Comparison of ENCODE assay signal across 23 mouse cellular contexts in the genomic region with DNA sequence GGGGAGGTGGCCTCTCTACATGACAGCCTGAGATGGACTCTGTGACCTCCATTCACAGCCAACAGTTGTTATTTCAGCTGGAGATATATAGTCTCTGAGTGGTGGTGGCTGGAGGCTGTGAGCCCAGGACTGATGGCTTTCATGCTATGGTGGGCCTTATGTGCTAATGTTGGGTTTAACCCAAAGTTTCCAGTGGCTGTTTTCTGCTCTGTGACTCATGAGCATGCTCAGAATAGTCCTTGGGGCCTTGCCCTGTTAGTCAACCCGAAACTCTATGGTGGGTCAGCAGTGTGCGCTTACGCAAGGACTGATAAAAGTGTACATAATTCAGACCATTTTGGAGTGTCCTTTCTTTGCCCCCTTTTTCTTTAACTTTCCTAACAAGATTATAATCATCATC. TPM values are rescaled to one million over a fixed set of nuclear protein-coding genes. Genes with fewer than 3 reads are reported as not detected.
DNase-seq lines count a peak whose midpoint lies in the region; ATAC-seq and TF ChIP-seq lines count a peak whose summit lies in the region.
"Had no signal": no experiment of that assay in that cellular context is flagged by ENCODE, and none has a peak within 500 bp of the region (broad histone marks: within the 10 kb centered on the region; RNA-seq: fewer than 3 reads in every experiment).

No protein-coding gene starts in this region.

- peak; percentile 40 for DNase-seq in adrenal gland, postnatal 14 days
- no peak for DNase-seq in adrenal gland, adult 8-10 months
- peak; percentile 46 for DNase-seq in limb, embryonic 14.5 days (ENCODE audit: low spot score)
- no peak for DNase-seq in limb, embryonic 10.5 days (ENCODE audit: low spot score)
- peak; percentile 84 for DNase-seq in NIH3T3 (ENCODE audit: low read depth)
- DNase-seq in right cerebral cortex, adult 18-20 months = no peak
- no peak for DNase-seq in Muller cell, postnatal 12 days (ENCODE audit: inconsistent ontology term)
- DNase-seq: cerebellum, postnatal 10 days; heart, adult 11 months; heart, postnatal 14 days; kidney, adult 9 months; right cerebral cortex, postnatal 14 days; thymus, adult 18-20 months had no signal

- no peak overlapping the region for H3K4me3 ChIP-seq in limb, embryonic 14.5 days (replicated peaks; ENCODE audit: low read length)
- no peak overlapping the region for H3K4me3 ChIP-seq in limb, embryonic 10.5 days
- H3K4me3 ChIP-seq: embryonic facial prominence, embryonic 10.5 days; forebrain, embryonic 12.5 days; heart, embryonic 12.5 days; hindbrain, embryonic 13.5 days; intestine, embryonic 15.5 days; megakaryocyte, embryonic 14.5 days; midbrain, embryonic 15.5 days; neural tube, embryonic 15.5 days had no signal

- no peak overlapping the region for H3K4me2 ChIP-seq in limb, embryonic 14.5 days (replicated peaks; ENCODE audit: low read depth, low read length, severe bottlenecking)
- H3K4me2 ChIP-seq: forebrain, embryonic 12.5 days; heart, embryonic 12.5 days; hindbrain, embryonic 13.5 days; intestine, embryonic 15.5 days; midbrain, embryonic 15.5 days; neural tube, embryonic 15.5 days had no signal

- peaks cover 64% of the 10 kb centered on the region for H3K4me1 ChIP-seq in limb, embryonic 14.5 days (ENCODE audit: control insufficient read depth, insufficient read depth, low read length)
- peaks cover 57% of the 10 kb centered on the region for H3K4me1 ChIP-seq in limb, embryonic 10.5 days

- WGBS in limb, embryonic 14.5 days = 85% methylated on average over 3 of the region's 3 CpGs
- WGBS in limb, embryonic 10.5 days = 98% methylated on average over 3 of the region's 3 CpGs

- H3K27me3 ChIP-seq in limb, embryonic 14.5 days (ENCODE audit: control insufficient read depth, insufficient read depth, low read length) = no peaks in the 10 kb centered on the region
- H3K27me3 ChIP-seq in limb, embryonic 10.5 days (ENCODE audit: low read depth, poor library complexity, severe bottlenecking) = no peaks in the 10 kb centered on the region
- H3K27me3 ChIP-seq: forebrain, embryonic 12.5 days; heart, embryonic 12.5 days; hindbrain, embryonic 13.5 days; intestine, embryonic 15.5 days; midbrain, embryonic 15.5 days; neural tube, embryonic 15.5 days had no signal

- TF ChIP-seq POLR2A in limb, embryonic 14.5 days (IDR thresholded peaks at IDR 0.05; ENCODE audit: borderline replicate concordance, extremely low read depth, insufficient read depth, insufficient read length) = no peak

- no peaks in the 10 kb centered on the region for H3K36me3 ChIP-seq in limb, embryonic 14.5 days (ENCODE audit: control insufficient read depth, insufficient read depth, low read length)
- no peaks in the 10 kb centered on the region for H3K36me3 ChIP-seq in limb, embryonic 10.5 days
- H3K36me3 ChIP-seq: embryonic facial prominence, embryonic 10.5 days; forebrain, embryonic 12.5 days; heart, embryonic 12.5 days; hindbrain, embryonic 13.5 days; intestine, embryonic 15.5 days; midbrain, embryonic 15.5 days; neural tube, embryonic 15.5 days had no signal

- ATAC-seq in limb, embryonic 14.5 days (ENCODE audit: low FRiP score, low read depth) = no peak
- ATAC-seq in megakaryocyte, adult 5-6 weeks (ENCODE audit: poor library complexity, severe bottlenecking) = peak; percentile 59
- ATAC-seq: intestine, embryonic 15.5 days; lung, postnatal 0 days; midbrain, embryonic 15.5 days had no signal

- no peaks in the 10 kb centered on the region for H3K9me3 ChIP-seq in limb, embryonic 14.5 days (ENCODE audit: control insufficient read depth, low read length)
- H3K9me3 ChIP-seq in limb, embryonic 10.5 days (replicated peaks) = no peaks in the 10 kb centered on the region
- H3K9me3 ChIP-seq: embryonic facial prominence, embryonic 10.5 days; forebrain, embryonic 12.5 days; heart, embryonic 12.5 days; hindbrain, embryonic 13.5 days; intestine, embryonic 15.5 days; megakaryocyte, embryonic 14.5 days; midbrain, embryonic 15.5 days; neural tube, embryonic 15.5 days had no signal

- no peak overlapping the region for H3K9ac ChIP-seq in limb, embryonic 14.5 days (ENCODE audit: low read depth, low read length, severe bottlenecking)
- H3K9ac ChIP-seq: forebrain, embryonic 12.5 days; heart, embryonic 12.5 days; hindbrain, embryonic 13.5 days; intestine, embryonic 15.5 days; midbrain, embryonic 15.5 days; neural tube, embryonic 15.5 days had no signal

- no peak overlapping the region for H3K27ac ChIP-seq in limb, embryonic 14.5 days (replicated peaks; ENCODE audit: low read depth, low read length)
- H3K27ac ChIP-seq in limb, embryonic 10.5 days = no peak overlapping the region
- H3K27ac ChIP-seq: embryonic facial prominence, embryonic 10.5 days; forebrain, embryonic 12.5 days; hindbrain, embryonic 13.5 days; intestine, embryonic 15.5 days; midbrain, embryonic 15.5 days; neural tube, embryonic 15.5 days had no signal

RNA-seq across cellular contexts. Expression of a gene that starts 40.1 kb away (rescaled TPM):
- total RNA-seq in adrenal gland, postnatal 14 days (2021) = 43.3 and 45.7 TPM in 2 replicates
- 10 to 100 TPM; 54.5 to 77.3 (median 65.8) TPM for total RNA-seq in adrenal gland, adult 8-10 months (2022)
- polyA plus RNA-seq in limb, embryonic 14.5 days (2012; rRNA removed) = 58.7 and 65.2 TPM in 2 replicates
- polyA plus RNA-seq in limb, embryonic 14.5 days (2014; fragmentation: Nextera tagmentation; extraction: Ambion mirVana) = 39.4 and 46.5 TPM in 2 replicates
- 18.7 and 31.3 TPM in 2 replicates for polyA plus RNA-seq in limb, embryonic 10.5 days (2016; fragmentation: Nextera tagmentation; extraction: Ambion mirVana)
- total RNA-seq in megakaryocyte, adult 5-6 weeks (2015) = 4.6 and 5.1 TPM in 2 replicates
- 6.1 and 6.3 TPM in 2 replicates for total RNA-seq in megakaryocyte, adult 5-6 weeks (2017)

Comparison
In these comparisons a context has a peak if more than half of its experiments do, and no peak if none do; other contexts are left out.
1. DNase-seq: peak in adrenal gland, postnatal 14 days (single experiment), limb, embryonic 14.5 days (single experiment) and NIH3T3 (single experiment); none in adrenal gland, adult 8-10 months (single experiment), limb, embryonic 10.5 days (single experiment), right cerebral cortex, adult 18-20 months (single experiment) and Muller cell, postnatal 12 days (single experiment).